Mouse (Mus musculus) frontal cortex, postnatal 25 days (tissue): ENCODE data around the gene Pebp1.
A peak's percentile ranks its signal among the peaks of the same experiment; 100 is the strongest.

Experiments
- DNase-seq, 2 experiments: peaks; one replicate each; pipeline ENCODE4 v3.0.0; 2022; ENCODE audit warnings: low spot score in 2 of 2

Pebp1 gene

GRCm38 (mm10) chr5:117240761-117241322, 46.6 kb downstream of the Pebp1 start:
- DNase-seq = peak; percentile 36 to 50

DNA sequence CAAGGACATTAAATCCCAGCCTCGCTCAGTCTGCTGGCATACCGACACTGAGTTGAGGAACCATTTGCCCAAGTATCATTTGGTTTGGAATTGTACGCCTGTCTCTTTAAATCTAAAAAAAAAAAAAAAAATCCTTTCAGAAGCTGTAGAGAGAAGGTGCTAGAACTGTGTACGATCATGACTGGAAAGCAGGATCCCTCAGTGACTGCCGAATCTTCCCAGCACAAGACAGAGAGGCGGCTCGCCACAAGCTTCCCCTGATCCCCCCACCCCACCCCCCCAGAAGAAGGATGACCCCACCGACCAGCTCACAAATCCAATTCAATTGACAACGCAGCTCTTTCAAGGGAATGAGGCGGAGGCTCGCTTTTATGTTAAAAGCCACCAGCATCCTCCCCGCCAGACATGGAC, 47.1 kb downstream of the Pebp1 start:
- DNase-seq = peak in 1 of 2 experiments; percentile 11

GRCm38 (mm10) chr5:117239106-117239505, 48.3 kb downstream of the Pebp1 start:
- DNase-seq = no peak

DNA sequence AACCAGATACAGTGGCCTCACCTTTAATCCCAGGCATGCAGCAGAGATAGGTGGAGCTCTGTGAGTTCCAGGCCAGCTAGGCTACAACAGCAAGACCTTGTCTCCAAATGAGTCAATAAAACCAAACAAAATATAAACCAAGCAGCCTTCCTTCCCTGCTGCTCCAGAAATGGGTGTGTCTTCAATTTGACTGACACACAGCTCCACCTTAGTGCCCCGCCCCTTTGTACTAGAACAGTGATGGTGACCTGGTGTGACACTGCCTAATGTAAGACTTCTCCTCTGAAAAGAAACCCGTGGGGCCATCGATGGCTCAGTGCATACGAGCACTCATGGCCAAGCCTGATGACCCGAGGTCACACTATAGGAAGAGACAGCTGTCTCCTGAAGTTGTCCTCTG, 50.9 kb downstream of the Pebp1 start:
- no peak for DNase-seq
